Mouse (Mus musculus): ENCODE results near the gene Cilp2.
A peak's percentile ranks its signal among the peaks of the same experiment; 100 is the strongest.

Gene Cilp2

DNA sequence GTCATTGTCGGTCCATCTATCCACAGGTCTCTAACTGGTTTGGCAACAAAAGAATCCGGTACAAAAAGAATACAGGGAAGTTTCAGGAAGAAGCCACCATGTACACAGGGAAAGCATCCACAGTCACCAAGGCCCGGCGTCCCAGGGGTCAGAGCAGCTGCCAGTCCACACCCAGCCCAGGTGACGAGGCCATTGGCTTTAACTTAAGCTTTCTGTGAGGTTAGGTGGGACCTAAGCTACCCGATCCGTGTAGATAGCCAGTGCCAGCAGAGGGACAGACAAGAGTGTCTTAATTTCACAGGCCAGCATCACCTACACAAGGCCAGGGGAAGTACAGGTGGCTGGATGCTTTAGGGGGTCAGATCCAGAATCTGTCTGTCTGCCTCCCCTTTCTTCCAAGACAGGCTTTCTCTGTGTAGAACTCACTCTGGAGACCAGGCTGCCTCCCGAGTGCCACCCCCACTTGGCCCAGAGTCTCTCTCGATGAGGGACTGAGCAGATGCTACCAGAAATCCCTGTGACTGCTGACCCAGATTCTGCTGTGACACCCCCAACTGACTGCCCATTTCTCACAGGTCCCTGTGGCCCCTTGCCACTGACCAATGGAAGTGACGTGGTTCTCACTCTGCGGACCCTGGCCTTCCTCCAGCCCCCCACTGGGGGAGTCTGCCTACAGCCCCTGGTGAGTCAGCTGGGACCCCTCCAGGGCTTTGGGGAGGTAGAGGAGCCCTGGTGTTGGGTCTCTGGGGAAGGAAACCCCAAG lies 17.3 kb downstream of the Cilp2 start:
- no peak for DNase-seq

DNA sequence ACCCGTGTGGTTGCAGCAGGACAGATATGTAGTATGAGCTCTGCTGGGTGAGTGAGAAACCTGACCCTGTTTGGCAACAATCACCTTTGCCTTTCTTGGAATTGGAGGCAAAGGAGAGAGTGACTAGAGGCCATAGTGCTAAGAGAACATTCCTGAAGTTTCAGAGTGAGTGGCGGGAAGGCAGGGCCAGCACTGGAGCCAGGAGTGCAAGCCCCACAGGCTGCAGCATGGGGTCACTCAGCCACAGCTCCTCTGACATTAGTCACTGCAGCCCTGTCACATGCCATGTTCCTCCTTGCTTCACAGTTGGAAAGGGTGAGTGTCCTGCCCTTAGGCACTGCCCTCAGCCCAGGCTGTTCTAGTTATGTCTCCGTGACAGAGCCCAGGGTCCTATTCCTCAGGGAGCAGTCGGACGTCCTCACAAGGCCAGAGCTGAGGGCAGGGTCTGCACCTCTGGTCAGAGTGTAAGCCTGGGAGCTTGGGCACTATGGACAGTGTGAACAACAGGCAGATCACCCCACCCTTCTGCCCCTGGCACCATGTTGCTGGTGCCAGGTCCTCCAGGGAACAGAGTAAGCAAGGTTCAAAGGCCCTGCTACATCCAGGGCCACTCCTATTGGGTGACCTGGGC lies 19.7 kb downstream of the Cilp2 start:
- no peak for DNase-seq

DNA sequence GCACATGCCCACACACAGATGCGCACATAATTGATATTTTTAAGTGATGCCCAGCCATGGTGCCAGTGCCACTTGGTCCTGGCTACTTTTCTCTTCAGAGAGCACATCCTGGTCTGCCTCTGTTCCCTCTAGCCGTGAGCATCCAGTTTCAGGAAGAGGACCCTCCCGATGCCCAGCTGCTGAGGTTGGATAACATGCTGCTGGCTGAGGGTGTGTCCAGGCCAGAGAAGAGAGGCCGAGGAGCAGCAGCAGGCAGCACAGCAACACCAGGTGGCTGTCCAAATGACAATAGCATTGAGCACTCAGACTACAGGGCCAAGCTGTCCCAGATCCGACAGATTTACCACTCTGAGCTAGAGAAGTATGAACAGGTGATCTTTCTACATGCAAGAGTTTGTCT lies 23.3 kb downstream of the Cilp2 start:
- no peak for DNase-seq

DNA sequence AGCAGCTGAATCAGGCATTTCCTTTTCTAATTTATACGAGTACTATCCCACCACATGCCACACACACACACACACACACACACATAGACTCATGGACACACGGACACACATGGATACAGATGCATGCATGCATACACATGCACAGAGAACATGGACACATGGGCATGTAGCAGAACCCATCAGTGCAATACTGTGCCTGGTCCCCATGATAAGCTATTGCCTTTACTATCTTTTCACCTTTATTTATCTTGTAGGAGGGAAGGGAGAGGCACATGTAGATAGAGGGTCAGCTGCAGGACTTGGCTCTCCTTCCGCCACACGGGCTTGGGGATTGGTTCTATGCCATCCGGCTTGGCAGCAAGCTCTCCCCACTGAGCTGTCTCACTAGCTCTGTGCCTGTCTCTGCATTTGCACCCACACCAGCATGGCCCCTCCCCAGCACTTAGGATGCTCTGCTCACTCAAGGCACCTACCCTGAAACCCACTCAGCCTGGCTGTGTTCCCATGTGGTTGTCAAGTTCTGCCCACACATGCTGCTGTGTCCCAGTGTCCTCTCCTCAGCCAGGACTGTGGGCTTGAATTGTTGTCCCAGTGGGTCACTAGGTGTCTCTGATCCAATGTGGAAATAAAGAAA lies 24.0 kb downstream of the Cilp2 start:
- DNase-seq: no peak

DNA sequence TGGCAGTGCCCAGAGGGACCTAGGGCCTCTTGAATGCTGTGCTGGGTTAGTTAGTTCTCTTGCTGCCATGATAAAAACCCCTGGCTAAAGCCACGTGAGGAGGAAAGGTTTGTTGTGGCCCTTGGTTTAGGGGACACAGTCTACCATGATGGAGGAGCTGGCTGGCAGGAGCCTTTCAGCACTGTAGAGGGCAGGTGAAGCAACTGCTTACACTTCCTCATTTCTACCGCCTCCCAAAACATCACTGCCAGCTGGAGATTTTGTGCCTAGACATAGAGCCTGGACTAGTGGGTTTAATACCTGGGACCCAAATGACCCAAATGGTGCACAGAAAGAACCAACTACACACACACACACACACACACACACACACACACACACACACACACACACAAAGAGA lies 26.2 kb downstream of the Cilp2 start:
- no peak for DNase-seq

DNA sequence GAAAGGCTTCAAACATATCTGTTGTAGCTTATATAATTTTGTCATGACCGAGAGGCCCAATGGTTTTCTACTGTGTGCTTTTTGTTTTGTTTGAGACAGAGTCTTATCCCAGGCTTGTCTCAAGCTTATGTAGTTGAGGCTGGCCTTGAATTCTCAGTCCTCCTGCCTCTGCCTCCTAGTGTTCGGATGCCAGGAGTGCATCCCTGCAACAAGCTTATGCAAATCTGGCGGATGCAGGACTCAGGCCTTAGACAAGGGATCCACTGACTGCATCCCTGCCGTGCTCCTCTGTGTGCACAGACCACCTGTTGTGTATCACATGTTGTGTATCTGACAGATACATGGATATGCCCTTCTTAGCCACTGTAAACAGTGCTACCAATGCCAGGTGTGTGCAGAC lies 26.7 kb downstream of the Cilp2 start:
- no peak for DNase-seq

DNA sequence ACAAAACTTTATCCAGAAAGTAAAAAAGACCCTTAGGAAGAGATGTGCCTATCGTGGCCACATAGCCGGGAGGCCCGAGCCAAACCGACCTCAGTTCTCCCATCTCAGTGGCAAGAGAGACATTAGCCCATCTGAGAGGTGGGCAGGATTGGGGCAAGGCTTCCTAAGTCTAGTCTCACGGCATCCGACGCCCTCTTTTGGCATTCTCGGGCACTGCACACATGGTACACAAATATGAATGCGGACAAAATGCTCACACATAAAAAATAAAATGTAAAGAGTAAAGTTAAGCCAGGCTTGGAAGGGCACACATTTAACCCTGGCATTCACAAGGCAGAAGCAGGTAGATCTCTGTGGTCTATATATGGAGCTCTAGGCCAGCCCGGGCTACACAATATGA lies 33.6 kb downstream of the Cilp2 start:
- DNase-seq: no peak

DNA sequence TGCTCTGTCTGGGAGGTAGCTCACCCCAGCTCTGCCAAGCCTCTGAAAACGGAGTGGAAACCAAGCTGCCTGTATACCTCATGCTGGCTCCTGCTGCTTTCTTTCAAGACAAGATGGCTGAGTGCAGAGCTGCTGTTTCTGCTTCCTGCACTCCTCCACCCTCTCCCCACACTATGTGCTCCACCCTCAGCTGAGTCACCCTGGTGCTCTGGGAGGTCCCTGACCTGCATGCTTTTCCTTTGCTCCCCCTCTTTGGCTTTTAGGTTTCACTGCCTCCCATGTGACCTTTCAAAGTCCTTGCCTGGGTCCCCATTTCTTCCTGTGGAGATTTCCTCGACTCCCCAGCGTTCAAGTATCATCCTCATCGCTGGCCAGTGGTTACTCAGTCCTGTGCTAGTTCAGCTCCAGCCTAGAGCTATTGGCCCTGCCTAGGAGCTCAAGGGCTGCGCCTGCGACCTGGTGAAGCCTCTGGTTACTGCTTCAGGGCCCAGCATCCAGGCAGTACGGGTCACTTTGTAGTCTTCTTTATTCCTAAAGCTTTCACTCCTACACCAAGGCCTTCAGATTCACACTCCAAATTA lies 36.5 kb downstream of the Cilp2 start:
- peak; percentile 72 for DNase-seq

DNA sequence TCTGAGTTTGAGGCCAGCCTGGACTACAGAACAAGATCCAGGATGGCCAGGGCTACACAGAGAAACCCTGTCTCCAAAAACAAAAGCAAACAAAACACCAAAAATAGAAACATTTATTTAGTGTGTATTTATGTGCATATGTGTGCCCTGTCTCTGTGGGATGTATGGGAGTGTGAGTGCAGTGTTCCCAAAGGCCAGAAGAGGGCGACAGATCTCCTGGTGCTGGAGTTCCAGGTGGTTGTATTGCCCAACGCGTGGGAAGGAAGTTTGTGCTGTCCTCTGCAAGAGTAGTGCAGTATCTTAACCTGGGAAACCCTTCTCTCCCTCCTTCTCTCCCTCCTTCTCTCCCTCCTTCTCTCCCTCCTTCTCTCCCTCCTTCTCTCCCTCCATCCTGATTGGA lies 37.6 kb downstream of the Cilp2 start:
- peak; percentile 64 for DNase-seq

DNA sequence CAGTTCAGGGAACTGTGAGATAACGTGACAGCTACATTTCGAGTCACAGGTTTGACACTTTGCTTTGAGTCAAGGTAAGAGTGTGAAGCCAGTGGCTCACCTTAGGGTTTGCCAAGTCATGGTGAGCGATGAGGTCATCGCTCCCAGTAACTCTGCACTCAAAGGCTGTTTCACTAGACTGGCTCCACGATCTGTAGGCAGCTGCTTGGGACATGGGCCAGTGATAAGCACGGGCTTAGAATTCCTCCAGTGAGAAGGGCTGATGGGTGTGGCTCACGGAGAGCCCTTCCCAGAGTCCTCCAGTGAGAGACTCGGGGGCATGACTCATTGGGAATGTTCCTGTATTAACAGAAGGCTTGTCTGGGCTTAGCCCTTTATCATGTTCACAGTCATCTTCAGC lies 38.5 kb downstream of the Cilp2 start:
- DNase-seq: peak; percentile 45

DNA sequence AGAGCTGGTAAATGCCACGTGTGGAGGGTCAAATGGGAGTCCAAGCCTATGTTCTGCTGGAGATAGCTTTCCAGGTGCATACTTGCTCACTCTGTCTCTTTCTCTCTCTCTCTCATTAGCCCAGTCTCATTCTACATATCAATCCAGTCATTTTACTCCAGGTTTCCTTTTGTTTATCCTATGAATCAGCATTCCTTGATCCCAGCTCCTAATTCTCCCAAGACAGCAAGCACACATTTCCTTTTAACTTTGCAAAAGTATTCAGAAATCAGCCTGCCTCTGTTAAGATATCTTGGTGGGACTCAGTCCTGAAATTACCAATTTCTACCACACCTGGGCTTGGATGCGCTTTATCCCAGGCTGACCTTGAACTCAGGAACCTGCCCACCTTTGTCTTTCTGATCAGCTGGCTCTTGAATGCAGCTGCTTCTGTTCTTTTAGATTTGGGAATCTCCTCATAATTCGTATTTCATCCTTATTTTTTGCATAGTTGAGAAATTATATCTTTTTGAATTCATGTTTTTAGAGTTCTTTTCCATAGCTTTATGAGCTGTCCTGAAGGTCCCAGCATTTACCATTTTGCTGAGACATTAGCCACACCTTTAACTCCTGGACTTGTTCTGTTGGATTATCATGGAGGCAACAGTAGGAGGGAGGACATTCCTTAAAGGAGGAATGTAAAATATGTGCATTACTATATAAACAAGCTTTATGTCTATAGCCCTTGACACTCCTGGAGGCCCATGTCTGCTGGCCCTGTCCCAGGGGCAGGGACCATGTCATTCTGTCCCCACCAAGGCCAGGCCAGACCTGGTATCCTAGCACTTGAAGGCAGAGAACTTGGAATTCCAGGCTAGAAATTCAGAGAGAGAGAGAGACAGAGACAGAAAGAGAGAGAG lies 40.1 kb downstream of the Cilp2 start:
- DNase-seq: no peak

DNA sequence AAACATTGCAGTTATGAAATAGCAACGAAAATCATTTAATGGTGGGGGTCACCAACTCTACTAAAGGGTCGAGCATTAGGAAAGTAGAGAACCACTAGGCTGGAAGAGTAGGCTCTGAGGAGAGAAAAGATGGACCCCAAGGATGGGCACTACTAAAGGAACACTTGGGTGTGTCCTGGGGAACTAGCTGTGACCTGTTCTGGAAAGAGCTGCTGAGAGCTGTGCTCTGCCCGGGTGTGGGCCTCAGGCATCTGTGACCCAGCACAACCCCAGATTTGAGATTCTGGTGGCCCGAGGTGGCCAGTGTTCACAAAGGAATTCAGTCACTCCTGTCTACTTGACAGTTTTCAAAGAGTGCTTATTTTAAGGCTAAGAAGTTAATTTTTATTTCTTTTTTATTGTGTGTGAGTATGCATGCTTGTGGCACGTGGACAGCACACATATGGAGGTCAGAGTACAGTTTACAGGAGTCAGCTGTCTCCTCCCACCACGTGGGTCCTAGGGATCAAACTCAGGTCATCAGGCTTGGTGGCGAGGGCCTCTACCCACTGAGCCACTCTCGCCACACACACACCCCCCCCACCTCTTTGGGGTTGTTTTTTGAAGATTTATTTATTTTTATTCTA lies 50.3 kb downstream of the Cilp2 start:
- no peak for DNase-seq

DNA sequence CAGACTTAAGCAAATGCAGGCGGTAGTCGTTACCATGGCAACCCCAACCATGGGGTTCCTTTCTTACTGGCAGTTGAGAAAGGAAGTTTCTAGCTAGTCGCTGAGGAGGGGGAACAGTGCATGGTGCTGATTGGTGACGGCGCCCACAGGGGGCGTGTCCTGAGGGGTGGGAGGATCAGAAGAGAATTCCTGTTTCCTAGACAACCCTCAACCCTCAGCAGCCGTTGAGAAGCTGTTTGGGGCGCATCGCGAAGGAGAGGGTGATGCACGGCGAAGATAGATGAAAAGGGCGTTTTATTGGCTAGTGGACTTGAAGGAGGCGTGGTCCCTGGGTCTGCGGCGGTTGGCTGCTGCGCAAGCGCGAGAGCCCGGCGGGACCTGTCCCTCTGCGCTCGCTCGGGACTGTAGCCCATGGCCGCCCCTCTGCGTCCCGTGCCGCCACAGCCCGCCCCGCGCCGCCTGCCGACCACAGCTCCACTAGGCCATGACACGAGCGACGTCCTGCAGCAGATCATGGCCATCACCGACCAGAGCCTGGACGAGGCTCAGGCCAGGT lies 55.1 kb downstream of the Cilp2 start, which contains the start of gene Pbx4:
Gene Pbx4, plus strand, starts transcription at position 194 of the 556 bp plus-strand sequence.
- DNase-seq: peak; percentile 88

All from liver (tissue).